Mouse (Mus musculus) hindbrain, postnatal 0 days (tissue): ENCODE data around the gene Ppp1r12c. TPM values are rescaled to one million over a fixed set of nuclear protein-coding genes. Genes with fewer than 3 reads are reported as not detected.
A peak's percentile ranks its signal among the peaks of the same experiment; 100 is the strongest.

Experiments used
- ATAC-seq: fragments of 200-750 bp; cut with Nextera tagmentation; 2 replicates; pipeline ENCODE4 v1.8.0; 2017; ENCODE audit warnings: mild to moderate bottlenecking, moderate TSS enrichment, moderate library complexity
- DNase-seq: peaks from one replicate; pipeline ENCODE4 v3.0.0-alpha.2; 2015; ENCODE audit warnings: low spot score
- H3K27ac ChIP-seq: fragments of 300-500 bp; sonication (generic); 2 replicates; pipeline ENCODE4 v1.5.1; 2014; ENCODE audit warnings: mild to moderate bottlenecking
- H3K27me3 ChIP-seq: fragments of 300-500 bp; sonication (generic); 2 replicates; pipeline ENCODE4 v1.6.1; 2014; ENCODE audit warnings: low read length, mixed read lengths; ENCODE audit not compliant: insufficient read depth
- H3K36me3 ChIP-seq: fragments of 300-500 bp; sonication (generic); 2 replicates; pipeline ENCODE4 v1.6.1; 2014; ENCODE audit warnings: low read length, mixed read lengths; ENCODE audit not compliant: insufficient read depth
- H3K4me1 ChIP-seq: fragments of 300-500 bp; sonication (generic); 2 replicates; pipeline ENCODE4 v1.6.1; 2014; ENCODE audit warnings: antibody characterized with exemption, low read length, mixed read lengths; ENCODE audit not compliant: insufficient read depth
- H3K4me2 ChIP-seq: fragments of 300-500 bp; sonication (generic); 2 replicates; pipeline ENCODE4 v1.6.1; 2014; ENCODE audit warnings: low read depth, mild to moderate bottlenecking, low read length, moderate library complexity, mixed read lengths
- H3K4me3 ChIP-seq: fragments of 300-500 bp; sonication (generic); 2 replicates; pipeline ENCODE4 v1.5.1; 2014; ENCODE audit warnings: low read length
- H3K9ac ChIP-seq: fragments of 300-500 bp; sonication (generic); replicated peaks from 2 replicates; pipeline ENCODE4 v1.6.1; 2014; ENCODE audit warnings: mild to moderate bottlenecking, low read length, moderate library complexity, mixed read lengths
- H3K9me3 ChIP-seq: fragments of 300-500 bp; sonication (generic); 2 replicates; pipeline ENCODE4 v1.6.1; 2016; ENCODE audit warnings: low read length, mixed read lengths
- CTCF ChIP-seq: IDR thresholded peaks from 2 replicates; pipeline ENCODE4 v1.5.1; 2016; ENCODE audit warnings: antibody characterized with exemption, control low read depth, low read depth
- WGBS: fragments of 180-500 bp; shearing (Covaris S2); extraction: QIAGEN DNeasy Blood & Tissue Kit; methylation state at CpG from one replicate; pipeline ENCODE4 v1.1.7; 2014; 5-methylcytosine and 5-hydroxymethylcytosine counted together
- polyA plus RNA-seq: library from polyadenylated mRNA; unstranded; fragments of >200 nt; fragmentation: Nextera tagmentation; extraction: Ambion mirVana; gene quantifications from 2 replicates; pipeline ENCODE4 v1.2.1, GENCODE M21; 2015
- total RNA-seq: library from RNA; depleted of rRNA; stranded (reverse); fragments of >200 nt; gene quantifications from 2 replicates; pipeline ENCODE4 v1.2.3, GENCODE M21; 2014

The Ppp1r12c gene
- total and polyA plus RNA-seq, 2 experiments from 2014 or later, result 33.9 to 109 TPM

DNA sequence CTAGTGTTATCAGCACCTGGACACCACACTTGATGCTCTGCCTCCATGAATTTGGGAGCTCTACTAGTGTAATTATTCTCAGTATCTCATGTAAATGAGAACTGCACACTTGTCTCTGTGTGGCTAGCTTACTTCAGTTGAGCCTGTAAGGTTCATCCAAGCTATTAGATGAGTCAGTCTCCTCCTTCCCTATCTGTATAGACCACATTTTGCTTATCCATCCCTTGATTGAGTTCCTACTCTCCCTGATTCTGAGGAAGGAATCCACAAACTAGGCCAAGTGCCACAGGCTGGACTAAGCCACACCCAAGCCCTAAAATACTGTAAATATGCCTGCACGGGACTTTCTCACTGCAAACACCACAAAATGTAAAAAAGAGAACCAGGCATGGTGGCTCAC lies 7.5 kb downstream of the Ppp1r12c start:
- H3K4me1 ChIP-seq, result peaks cover 12% of the 10 kb centered on the region
- DNase-seq, result no peak
- ATAC-seq, result no peak
- no peak overlapping the region for H3K9ac ChIP-seq
- no peak overlapping the region for H3K27ac ChIP-seq
- TF ChIP-seq CTCF, result no peak
- WGBS, result 85% methylated on average over 1 of the region's 1 CpGs
- no peak overlapping the region for H3K4me3 ChIP-seq
- H3K36me3 ChIP-seq, result peaks cover 16% of the 10 kb centered on the region
- H3K4me2 ChIP-seq, result no peak overlapping the region
- H3K27me3 ChIP-seq, result no peaks in the 10 kb centered on the region
- no peaks in the 10 kb centered on the region for H3K9me3 ChIP-seq

DNA sequence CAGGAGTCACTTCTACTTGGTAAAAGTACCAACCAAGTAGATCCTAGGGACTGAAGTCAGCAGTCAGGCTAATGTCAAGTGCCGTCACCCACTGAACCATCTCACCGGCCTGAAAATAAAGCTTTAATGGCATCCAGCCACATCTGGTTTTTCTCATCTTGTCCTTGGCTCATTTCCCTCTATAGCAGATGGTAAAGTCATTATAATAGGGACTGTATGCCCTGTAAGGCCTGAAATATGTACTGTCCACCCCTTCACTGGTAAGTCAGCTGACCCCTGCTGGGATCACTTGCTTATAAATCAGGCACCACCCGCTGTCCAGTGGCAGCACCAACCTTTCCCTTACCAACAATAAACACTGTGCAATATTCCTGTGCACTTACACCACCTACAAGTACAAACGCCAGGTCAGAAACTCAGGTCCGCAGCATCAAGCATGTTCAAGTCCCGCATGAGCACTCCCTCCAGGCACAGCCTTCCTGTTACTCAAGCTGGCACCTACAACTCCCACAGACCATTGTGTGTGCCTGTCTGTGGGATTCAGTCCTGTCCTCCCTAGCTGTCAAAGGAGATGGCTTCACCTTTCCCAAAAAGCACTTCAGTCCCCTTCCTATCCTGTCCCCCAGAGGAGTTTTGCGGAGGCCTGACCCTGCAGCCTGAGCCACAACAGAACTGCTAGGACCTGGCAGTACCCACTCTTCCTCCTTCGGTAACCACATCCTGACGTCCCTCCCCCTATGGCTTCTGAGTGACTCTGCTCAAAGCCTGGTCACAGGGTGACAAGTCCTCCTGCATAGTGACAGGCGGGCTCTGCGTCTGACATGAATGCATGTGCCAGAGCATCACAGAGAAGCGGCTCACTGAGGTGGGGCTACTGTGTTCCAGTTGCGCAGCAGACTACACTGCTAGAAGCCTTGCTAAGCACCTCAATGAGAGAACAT lies 8.9 kb downstream of the Ppp1r12c start:
- ATAC-seq (no peak), DNase-seq (no peak)
- TF ChIP-seq CTCF, result no peak
- H3K4me3 ChIP-seq, result no peak overlapping the region
- no peaks in the 10 kb centered on the region for H3K27me3 ChIP-seq
- H3K9me3 ChIP-seq, result no peaks in the 10 kb centered on the region
- H3K36me3 ChIP-seq, result peaks cover 27% of the 10 kb centered on the region
- no peak overlapping the region for H3K27ac ChIP-seq
- H3K4me2 ChIP-seq, result no peak overlapping the region
- no peak overlapping the region for H3K9ac ChIP-seq
- H3K4me1 ChIP-seq, result no peaks in the 10 kb centered on the region
- WGBS, result 84% methylated on average over 13 of the region's 13 CpGs

DNA sequence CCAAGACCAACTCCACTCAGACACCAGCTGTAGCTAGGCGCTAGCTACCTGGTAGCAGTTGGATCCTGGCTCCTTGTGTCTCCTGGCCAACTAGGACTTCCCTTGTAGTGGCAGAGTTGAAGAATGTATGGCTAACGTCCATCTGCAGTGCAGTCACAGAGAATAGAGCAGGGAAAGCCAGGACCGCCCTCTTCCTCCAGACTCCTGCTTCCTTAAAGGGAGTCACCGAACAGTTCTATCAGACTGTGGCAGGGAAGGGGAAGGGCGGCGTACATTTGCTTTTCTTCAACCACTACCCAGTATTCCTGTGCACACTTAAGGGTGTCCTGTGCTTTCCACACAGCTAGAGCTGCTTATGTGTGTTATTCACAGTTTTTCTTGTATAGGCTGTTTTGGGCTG lies 10.2 kb downstream of the Ppp1r12c start:
- Histone ChIP-seq H3K36me3 (peaks cover 38% of the 10 kb centered on the region), H3K27me3 (no peaks in the 10 kb centered on the region), H3K4me3 (no peak overlapping the region), H3K4me2 (no peak overlapping the region), H3K27ac (no peak overlapping the region), H3K9ac (no peak overlapping the region), H3K9me3 (no peaks in the 10 kb centered on the region), H3K4me1 (no peaks in the 10 kb centered on the region)
- 87% methylated on average over 6 of the region's 6 CpGs for WGBS
- ATAC-seq (no peak), DNase-seq (no peak)
- no peak for TF ChIP-seq CTCF

DNA sequence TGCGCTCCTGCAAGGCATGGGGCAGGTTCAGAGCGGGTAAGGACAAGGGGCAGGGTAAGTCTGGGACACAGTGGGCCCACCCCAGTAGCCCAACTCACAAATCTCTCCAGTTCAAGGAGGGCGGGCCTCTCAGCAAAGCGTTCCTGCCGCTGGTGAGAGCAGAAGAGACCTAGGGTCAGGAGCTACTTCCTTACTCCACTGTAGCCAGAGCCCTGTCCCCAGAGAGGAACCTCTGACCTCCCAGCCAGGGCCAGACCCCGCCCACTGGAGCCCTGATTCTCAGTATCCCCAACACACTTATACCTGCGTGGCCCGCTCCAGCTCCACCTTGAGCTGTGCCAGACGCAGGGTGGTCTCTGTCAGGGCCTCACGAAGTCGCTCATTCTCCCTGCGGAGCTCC lies 19.2 kb downstream of the Ppp1r12c start:
- ATAC-seq, result no peak
- H3K9me3 ChIP-seq, result no peaks in the 10 kb centered on the region
- TF ChIP-seq CTCF, result no peak
- DNase-seq, result no peak
- no peak overlapping the region for H3K27ac ChIP-seq
- H3K36me3 ChIP-seq, result peaks cover 47% of the 10 kb centered on the region
- H3K4me3 ChIP-seq, result no peak overlapping the region
- peaks cover 11% of the 10 kb centered on the region for H3K4me1 ChIP-seq
- no peak overlapping the region for H3K4me2 ChIP-seq
- WGBS, result 88% methylated on average over 11 of the region's 12 CpGs
- H3K27me3 ChIP-seq, result no peaks in the 10 kb centered on the region
- H3K9ac ChIP-seq, result no peak overlapping the region

DNA sequence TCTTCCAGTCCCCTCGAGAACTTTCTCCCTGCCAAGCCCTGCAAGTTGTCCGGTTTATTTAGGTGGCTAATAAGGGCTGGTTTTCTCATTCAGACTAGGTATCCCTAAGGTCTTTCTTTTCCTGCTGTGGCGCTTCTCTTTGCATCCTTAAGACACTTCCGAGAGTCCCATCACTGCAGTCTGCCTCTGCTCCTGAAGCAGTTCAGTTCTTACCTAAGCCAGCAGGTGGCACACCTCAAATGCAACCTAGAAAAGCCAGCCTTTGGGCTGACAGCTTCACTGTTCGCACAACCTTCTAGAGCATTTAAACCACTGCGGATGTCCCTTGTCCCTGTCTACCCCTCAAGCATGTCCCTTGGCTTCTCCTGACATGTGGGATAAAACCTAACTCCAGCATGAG lies 21.8 kb downstream of the Ppp1r12c start:
- H3K27me3 ChIP-seq, result no peaks in the 10 kb centered on the region
- H3K4me2 ChIP-seq, result no peak overlapping the region; the same call in 1 of the 2 replicates
- H3K9me3 ChIP-seq, result no peaks in the 10 kb centered on the region
- peak; percentile 73 for DNase-seq
- peak; percentile 18; the same call in 1 of the 2 replicates for ATAC-seq
- H3K4me3 ChIP-seq, result no peak overlapping the region
- TF ChIP-seq CTCF, result peak; percentile 75
- H3K36me3 ChIP-seq, result peaks cover 23% of the 10 kb centered on the region
- H3K4me1 ChIP-seq, result peaks cover 11% of the 10 kb centered on the region
- 0 out of 2 replicates have a peak overlapping the region, but pooled peaks have one; percentile 14 for H3K9ac ChIP-seq
- H3K27ac ChIP-seq, result no peak overlapping the region
- WGBS, result 32% methylated on average over 6 of the region's 6 CpGs

DNA sequence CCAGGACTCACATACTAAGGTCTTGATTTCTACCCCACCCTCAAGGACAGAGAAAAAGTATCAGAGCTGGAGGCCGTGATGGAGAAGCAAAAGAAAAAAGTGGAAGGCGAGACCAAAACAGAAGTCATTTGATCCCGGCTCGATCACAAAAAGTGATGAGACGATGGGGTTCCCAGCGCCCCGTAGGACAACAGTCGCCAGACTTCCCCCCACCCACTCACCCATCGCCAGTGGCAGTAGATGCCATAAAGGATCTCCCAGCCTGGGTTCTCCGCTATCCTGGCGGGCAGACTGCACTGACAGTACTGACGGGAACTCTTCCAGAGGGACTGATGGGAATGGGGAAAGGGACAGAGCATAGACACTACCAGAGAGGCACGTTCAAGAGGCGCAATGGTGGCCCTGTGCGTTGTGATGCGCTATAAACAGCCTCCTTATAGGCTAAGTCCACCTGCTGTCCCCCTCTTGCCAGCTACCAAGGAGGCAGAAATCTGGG lies 22.6 kb downstream of the Ppp1r12c start:
- ATAC-seq, result no peak
- DNase-seq, result no peak
- Histone ChIP-seq H3K27ac (peak overlapping the region; percentile 66; the same call in 1 of the 2 replicates), H3K36me3 (peaks cover 15% of the 10 kb centered on the region), H3K27me3 (peaks cover under 1% of the 10 kb centered on the region; the same call in 1 of the 2 replicates), H3K9ac (peak overlapping the region; percentile 14; the same call in 1 of the 2 replicates), H3K4me2 (peak overlapping the region; percentile 70), H3K4me1 (peaks cover 11% of the 10 kb centered on the region), H3K9me3 (no peaks in the 10 kb centered on the region), H3K4me3 (peak overlapping the region; percentile 32)
- WGBS, result 6% methylated on average over 16 of the region's 16 CpGs
- no peak for TF ChIP-seq CTCF
